In genomic region chr8:95884491-95884890, GRCm38 (mm10) we compare ENCODE assay signal across 14 mouse cellular contexts. TPM values are rescaled to one million over a fixed set of nuclear protein-coding genes. Genes with fewer than 3 reads are reported as not detected.
DNase-seq lines count a peak whose midpoint lies in the region; ATAC-seq and TF ChIP-seq lines count a peak whose summit lies in the region.
"Had no signal": no experiment of that assay in that cellular context is flagged by ENCODE, and none has a peak within 500 bp of the region (broad histone marks: within the 10 kb centered on the region; RNA-seq: fewer than 3 reads in every experiment).

No protein-coding gene starts in this region.

- no peak for TF ChIP-seq CTCF in E14TG2a.4 (conservative IDR thresholded peaks at IDR 0.05; ENCODE audit: low read length)
- TF ChIP-seq CTCF in thymus, adult 2 months (IDR thresholded peaks at IDR 0.05; ENCODE audit: borderline replicate concordance, control insufficient read depth, extremely low read depth, insufficient read depth, low read length, poor library complexity) = no peak

- H3K4me1 ChIP-seq in E14TG2a.4 (replicated peaks; ENCODE audit: low read depth, low read length) = peaks cover 48% of the 10 kb centered on the region
- H3K4me1 ChIP-seq in kidney, embryonic 15.5 days = peaks cover 37% of the 10 kb centered on the region
- peaks cover 14% of the 10 kb centered on the region; the same call in 1 of the 2 replicates for H3K4me1 ChIP-seq in liver, embryonic 11.5 days (replicated peaks; ENCODE audit: control insufficient read depth, insufficient read depth, low read length)
- H3K4me1 ChIP-seq in hindbrain, embryonic 14.5 days (replicated peaks; ENCODE audit: control insufficient read depth, insufficient read depth, low read length) = peaks cover 21% of the 10 kb centered on the region
- H3K4me1 ChIP-seq in thymus, adult 2 months (replicated peaks; ENCODE audit: control insufficient read depth, insufficient read depth, low read length) = peaks cover 13% of the 10 kb centered on the region

- no peak for ATAC-seq in kidney, embryonic 15.5 days (replicated peaks; ENCODE audit: low FRiP score)
- no peak for ATAC-seq in liver, embryonic 11.5 days (replicated peaks; ENCODE audit: low FRiP score)
- ATAC-seq in hindbrain, embryonic 14.5 days (ENCODE audit: low FRiP score) = no peak
- ATAC-seq: Patski had no signal

- peak overlapping the region; percentile 32 for H3K4me2 ChIP-seq in kidney, embryonic 15.5 days
- peak overlapping the region; percentile 65 for H3K4me2 ChIP-seq in liver, embryonic 11.5 days
- no peak overlapping the region for H3K4me2 ChIP-seq in hindbrain, embryonic 14.5 days (replicated peaks)
- H3K4me2 ChIP-seq: hindbrain, embryonic 12.5 days had no signal

- peak; percentile 18 for DNase-seq in A20 (ENCODE audit: low read depth, low spot score)
- no peak for DNase-seq in liver, embryonic 11.5 days (ENCODE audit: low spot score)
- DNase-seq in left cerebral cortex, postnatal 36 days (ENCODE audit: low spot score in 2 of 2) = no peak
- DNase-seq in hindbrain, embryonic 14.5 days (ENCODE audit: low spot score) = no peak
- DNase-seq in thymus, adult 2 months = no peak
- DNase-seq: cerebellum, postnatal 10 days; lung, adult 18-20 months; midbrain, embryonic 14.5 days had no signal

- peak overlapping the region; percentile 54; the same call in 1 of the 2 replicates for H3K27ac ChIP-seq in kidney, embryonic 15.5 days
- no peak overlapping the region for H3K27ac ChIP-seq in liver, embryonic 11.5 days (ENCODE audit: low read depth, low read length)
- no peak overlapping the region for H3K27ac ChIP-seq in hindbrain, embryonic 14.5 days
- H3K27ac ChIP-seq in thymus, adult 2 months (ENCODE audit: control insufficient read depth, insufficient read depth, low read length) = no peak overlapping the region
- H3K27ac ChIP-seq: embryonic facial prominence, embryonic 10.5 days; hindbrain, embryonic 12.5 days; macrophage had no signal

- 64% methylated on average over 11 of the region's 12 CpGs for WGBS in kidney, embryonic 15.5 days
- WGBS in liver, embryonic 11.5 days = 71% methylated on average over 12 of the region's 12 CpGs
- 84% methylated on average over 12 of the region's 12 CpGs for WGBS in hindbrain, embryonic 14.5 days
- 92% methylated on average over 12 of the region's 12 CpGs for WGBS in thymus, adult 2 months

- peaks cover 4% of the 10 kb centered on the region; the same call in 1 of the 2 replicates for H3K9me3 ChIP-seq in E14TG2a.4 (ENCODE audit: low read length)
- H3K9me3 ChIP-seq in kidney, embryonic 15.5 days (replicated peaks) = no peaks in the 10 kb centered on the region
- no peaks in the 10 kb centered on the region for H3K9me3 ChIP-seq in liver, embryonic 11.5 days (ENCODE audit: control insufficient read depth, low read length)
- H3K9me3 ChIP-seq in hindbrain, embryonic 14.5 days (ENCODE audit: control insufficient read depth, low read length) = no peaks in the 10 kb centered on the region
- H3K9me3 ChIP-seq: embryonic facial prominence, embryonic 10.5 days; hindbrain, embryonic 12.5 days had no signal

- no peak for TF ChIP-seq POLR2A in thymus, adult 2 months (IDR thresholded peaks at IDR 0.05; ENCODE audit: control insufficient read depth, extremely low read depth, insufficient read depth, low read length, poor library complexity)

- intact Hi-C loops in left cerebral cortex, postnatal 36 days (cut with DNase I) = no loop called here

- no peak overlapping the region for H3K9ac ChIP-seq in kidney, embryonic 15.5 days
- no peak overlapping the region for H3K9ac ChIP-seq in liver, embryonic 11.5 days (ENCODE audit: low read depth, low read length)
- H3K9ac ChIP-seq in hindbrain, embryonic 14.5 days = no peak overlapping the region
- H3K9ac ChIP-seq: hindbrain, embryonic 12.5 days had no signal

- peaks cover 36% of the 10 kb centered on the region for H3K36me3 ChIP-seq in E14TG2a.4 (ENCODE audit: insufficient read depth, low read length)
- H3K36me3 ChIP-seq in kidney, embryonic 15.5 days = no peaks in the 10 kb centered on the region
- no peaks in the 10 kb centered on the region; the same call in 1 of the 2 replicates for H3K36me3 ChIP-seq in liver, embryonic 11.5 days (ENCODE audit: control insufficient read depth, insufficient read depth, low read length)
- no peaks in the 10 kb centered on the region for H3K36me3 ChIP-seq in hindbrain, embryonic 14.5 days (replicated peaks; ENCODE audit: control insufficient read depth, insufficient read depth)
- H3K36me3 ChIP-seq in thymus, adult 2 months (ENCODE audit: control insufficient read depth, insufficient read depth, low read length) = no peaks in the 10 kb centered on the region
- H3K36me3 ChIP-seq: hindbrain, embryonic 12.5 days had no signal

- H3K4me3 ChIP-seq in E14TG2a.4 (replicated peaks; ENCODE audit: low read length) = peak overlapping the region; percentile 39; the same call in 1 of the 2 replicates
- H3K4me3 ChIP-seq in kidney, embryonic 15.5 days (replicated peaks) = no peak overlapping the region
- no peak overlapping the region for H3K4me3 ChIP-seq in liver, embryonic 11.5 days (ENCODE audit: low read depth, low read length)
- no peak overlapping the region for H3K4me3 ChIP-seq in hindbrain, embryonic 14.5 days (replicated peaks; ENCODE audit: low read length)
- no peak overlapping the region for H3K4me3 ChIP-seq in thymus, adult 2 months (ENCODE audit: control insufficient read depth, insufficient read depth, low read length)
- H3K4me3 ChIP-seq: embryonic facial prominence, embryonic 10.5 days; hindbrain, embryonic 12.5 days had no signal

- H3K27me3 ChIP-seq in E14TG2a.4 (ENCODE audit: insufficient read depth, low read length) = no peaks in the 10 kb centered on the region
- H3K27me3 ChIP-seq in kidney, embryonic 15.5 days = no peaks in the 10 kb centered on the region
- no peaks in the 10 kb centered on the region for H3K27me3 ChIP-seq in liver, embryonic 11.5 days (replicated peaks; ENCODE audit: control insufficient read depth, insufficient read depth, low read length)
- no peaks in the 10 kb centered on the region for H3K27me3 ChIP-seq in hindbrain, embryonic 14.5 days (ENCODE audit: control insufficient read depth, insufficient read depth, low read length)
- no peaks in the 10 kb centered on the region for H3K27me3 ChIP-seq in thymus, adult 2 months (ENCODE audit: control insufficient read depth, insufficient read depth, low read length)
- H3K27me3 ChIP-seq: hindbrain, embryonic 12.5 days; Patski had no signal

RNA-seq across cellular contexts. Expression of gene Got2, which starts 3.9 kb away (rescaled TPM):
- polyA plus RNA-seq in kidney, embryonic 15.5 days (2015; fragmentation: Nextera tagmentation; extraction: Ambion mirVana) = 225 and 248 TPM in 2 replicates
- 153 and 158 TPM in 2 replicates for polyA plus RNA-seq in liver, embryonic 11.5 days (2014; fragmentation: Nextera tagmentation; extraction: Ambion mirVana)
- 100 to 1,000 TPM; 211 to 254 TPM for total RNA-seq in left cerebral cortex, postnatal 36 days (2021)
- 90.5 and 102 TPM in 2 replicates for polyA plus RNA-seq in hindbrain, embryonic 14.5 days (2014; fragmentation: Nextera tagmentation; extraction: Ambion mirVana)
- 87.6 and 97.7 TPM in 2 replicates for polyA plus RNA-seq in thymus, adult 2 months (2012; rRNA removed)

RNA-seq across cellular contexts. Expression of gene Slc38a7, which starts 31.2 kb away (rescaled TPM):
- polyA plus RNA-seq in kidney, embryonic 15.5 days (2015; fragmentation: Nextera tagmentation; extraction: Ambion mirVana) = 14.6 and 16.4 TPM in 2 replicates
- 13.8 and 14.8 TPM in 2 replicates for polyA plus RNA-seq in liver, embryonic 11.5 days (2014; fragmentation: Nextera tagmentation; extraction: Ambion mirVana)
- 10 to 100 TPM; 24.4 to 30.5 TPM for total RNA-seq in left cerebral cortex, postnatal 36 days (2021)
- 22.9 and 26.7 TPM in 2 replicates for polyA plus RNA-seq in hindbrain, embryonic 14.5 days (2014; fragmentation: Nextera tagmentation; extraction: Ambion mirVana)
- 21.9 and 26.8 TPM in 2 replicates for polyA plus RNA-seq in thymus, adult 2 months (2012; rRNA removed)

RNA-seq across cellular contexts. Expression of gene Sap18b, which starts 59.3 kb away (rescaled TPM):
- 358 and 384 TPM in 2 replicates for polyA plus RNA-seq in kidney, embryonic 15.5 days (2015; fragmentation: Nextera tagmentation; extraction: Ambion mirVana)
- polyA plus RNA-seq in liver, embryonic 11.5 days (2014; fragmentation: Nextera tagmentation; extraction: Ambion mirVana) = 458 and 484 TPM in 2 replicates
- 10 to 100 TPM; 86.8 to 94.0 TPM for total RNA-seq in left cerebral cortex, postnatal 36 days (2021)
- polyA plus RNA-seq in hindbrain, embryonic 14.5 days (2014; fragmentation: Nextera tagmentation; extraction: Ambion mirVana) = 259 and 266 TPM in 2 replicates
- 30.9 and 43.4 TPM in 2 replicates for polyA plus RNA-seq in thymus, adult 2 months (2012; rRNA removed)
